Mouse (Mus musculus) myocyte (in vitro differentiated cells): ENCODE results near the gene Sox15. TPM values are rescaled to one million over a fixed set of nuclear protein-coding genes. Genes with fewer than 3 reads are reported as not detected.

ENCODE experiments used
- H3K27me3 ChIP-seq: one replicate; pipeline ENCODE4 v1.6.1; 2011; ENCODE audit not compliant: control insufficient read depth, insufficient read depth, insufficient read length
- H3K36me3 ChIP-seq: one replicate; pipeline ENCODE4 v1.6.1; 2011; ENCODE audit not compliant: control insufficient read depth, insufficient read depth
- H3K4me2 ChIP-seq: one replicate; pipeline ENCODE4 v1.6.1; 2011; ENCODE audit warnings: low read depth, control low read depth
- H3K4me3 ChIP-seq: one replicate; pipeline ENCODE4 v1.5.1; 2011; ENCODE audit warnings: mild to moderate bottlenecking, control low read depth, moderate library complexity
- H3K79me2 ChIP-seq: one replicate; pipeline ENCODE4 v1.6.1; 2011; ENCODE audit not compliant: control insufficient read depth, insufficient read depth
- H3ac ChIP-seq: one replicate; pipeline ENCODE4 v1.6.1; 2011; ENCODE audit not compliant: control insufficient read depth, insufficient read length
- CEBPB ChIP-seq: IDR thresholded peaks from 2 replicates; pipeline ENCODE4 v1.6.1; 2011; ENCODE audit warnings: mild to moderate bottlenecking, moderate library complexity; ENCODE audit not compliant: poor library complexity, insufficient read depth, severe bottlenecking
- E2F4 ChIP-seq: IDR thresholded peaks from one replicate; pipeline ENCODE4 v1.6.1; 2011; ENCODE audit warnings: mild to moderate bottlenecking, control low read depth, moderate library complexity; ENCODE audit not compliant: insufficient read depth
- MAX ChIP-seq: IDR thresholded peaks from one replicate; pipeline ENCODE4 v1.6.1; 2011; ENCODE audit warnings: low read depth, mild to moderate bottlenecking, control low read depth
- MYOD1 ChIP-seq, 3 experiments: IDR thresholded peaks; one replicate each; pipeline ENCODE4 v1.6.1; 2011; ENCODE audit warnings: control low read depth in 2 of 3, low read depth in 2 of 3, mild to moderate bottlenecking in 2 of 3, moderate library complexity in 1 of 3; ENCODE audit not compliant: insufficient read length in 2 of 3, control insufficient read depth in 1 of 3
- MYOG ChIP-seq, 3 experiments: IDR thresholded peaks; one replicate each; pipeline ENCODE4 v1.6.1; 2011; ENCODE audit warnings: control low read depth in 2 of 3, low read depth in 2 of 3, mild to moderate bottlenecking in 2 of 3; ENCODE audit not compliant: insufficient read length in 2 of 3, control insufficient read depth in 1 of 3, insufficient read depth in 1 of 3
- POLR2A ChIP-seq: IDR thresholded peaks from one replicate; pipeline ENCODE4 v1.6.1; 2011; ENCODE audit warnings: low read depth, mild to moderate bottlenecking, control low read depth, moderate library complexity; ENCODE audit not compliant: insufficient read length
- POLR2AphosphoS2 ChIP-seq: IDR thresholded peaks from one replicate; pipeline ENCODE4 v1.6.1; 2011; ENCODE audit warnings: low read depth, control low read depth; ENCODE audit not compliant: insufficient read length
- REST ChIP-seq: IDR thresholded peaks from one replicate; pipeline ENCODE4 v1.6.1; 2011; ENCODE audit warnings: mild to moderate bottlenecking, control low read depth, moderate library complexity; ENCODE audit not compliant: insufficient read depth, insufficient read length
- SRF ChIP-seq: IDR thresholded peaks from one replicate; pipeline ENCODE4 v1.6.1; 2011; ENCODE audit warnings: low read depth; ENCODE audit not compliant: control insufficient read depth, insufficient read length
- TCF12 ChIP-seq: IDR thresholded peaks from one replicate; pipeline ENCODE4 v1.6.1; 2011; ENCODE audit warnings: mild to moderate bottlenecking, control low read depth; ENCODE audit not compliant: poor library complexity, insufficient read depth, severe bottlenecking
- TCF3 ChIP-seq: IDR thresholded peaks from one replicate; pipeline ENCODE4 v1.6.1; 2011; ENCODE audit warnings: low read depth, control low read depth; ENCODE audit not compliant: insufficient read length
- USF1 ChIP-seq: IDR thresholded peaks from one replicate; pipeline ENCODE4 v1.6.1; 2011; ENCODE audit warnings: low read depth, mild to moderate bottlenecking, control low read depth, moderate library complexity
- polyA plus RNA-seq: library from polyadenylated mRNA; unstranded; fragments of >200 nt; fragmentation: generic; extraction: Trizol; gene quantifications from one replicate; pipeline ENCODE4 v1.2.1, GENCODE M21; 2012; ENCODE audit warnings: missing spikeins

The Sox15 gene
- polyA plus RNA-seq, 1 experiment = 0.07 TPM

- no peak for TF ChIP-seq MYOD1 (IDR thresholded peaks at IDR 0.05; ENCODE audit: control insufficient read depth in 1 of 3, insufficient read length in 2 of 3, low read depth in 2 of 3)
- no peak for TF ChIP-seq REST
- TF ChIP-seq CEBPB = no peak
- TF ChIP-seq MYOG (IDR thresholded peaks at IDR 0.05; ENCODE audit: control insufficient read depth in 1 of 3, insufficient read depth in 1 of 3, insufficient read length in 2 of 3, low read depth in 2 of 3) = no peak
- no peak for TF ChIP-seq E2F4
- TF ChIP-seq POLR2A = no peak
- TF ChIP-seq MAX = no peak
- TF ChIP-seq USF1 = no peak
- TF ChIP-seq SRF = no peak
- TF ChIP-seq TCF12 = no peak
- no peak for TF ChIP-seq TCF3
- TF ChIP-seq POLR2AphosphoS2 = no peak
- H3K4me3 ChIP-seq = peak overlapping the region; percentile 83
Observed at GRCm38 (mm10) chr11:69682840-69683533, 27.9 kb downstream of the Sox15 start.

GRCm38 (mm10) chr11:69683576-69683975 lies 28.5 kb downstream of the Sox15 start:
- Histone ChIP-seq H3K79me2 (peaks cover 26% of the 10 kb centered on the region), H3ac (no peak overlapping the region), H3K27me3 (no peaks in the 10 kb centered on the region), H3K4me3 (no peak overlapping the region), H3K36me3 (peaks cover 4% of the 10 kb centered on the region), H3K4me2 (no peak overlapping the region)
- TF ChIP-seq SRF (no peak), MAX (no peak), POLR2AphosphoS2 (no peak), POLR2A (no peak), REST (no peak), E2F4 (no peak), MYOG (IDR thresholded peaks at IDR 0.05; ENCODE audit: control insufficient read depth in 1 of 3, insufficient read depth in 1 of 3, insufficient read length in 2 of 3, low read depth in 2 of 3) (no peak), CEBPB (no peak), TCF12 (no peak), MYOD1 (IDR thresholded peaks at IDR 0.05; ENCODE audit: control insufficient read depth in 1 of 3, insufficient read length in 2 of 3, low read depth in 2 of 3) (no peak), USF1 (no peak), TCF3 (no peak)

More at GRCm38 (mm10) chr11:69682840-69683533, 27.9 kb downstream of the Sox15 start:
- Histone ChIP-seq H3ac (no peak overlapping the region), H3K27me3 (no peaks in the 10 kb centered on the region), H3K79me2 (peaks cover 28% of the 10 kb centered on the region), H3K36me3 (peaks cover 10% of the 10 kb centered on the region), H3K4me2 (peak overlapping the region; percentile 88)

- Histone ChIP-seq H3ac (no peak overlapping the region), H3K4me2 (no peak overlapping the region), H3K27me3 (no peaks in the 10 kb centered on the region), H3K36me3 (no peaks in the 10 kb centered on the region), H3K79me2 (peaks cover 19% of the 10 kb centered on the region), H3K4me3 (no peak overlapping the region)
- no peak for TF ChIP-seq SRF
- TF ChIP-seq MYOG (IDR thresholded peaks at IDR 0.05; ENCODE audit: control insufficient read depth in 1 of 3, insufficient read depth in 1 of 3, insufficient read length in 2 of 3, low read depth in 2 of 3) = no peak
- no peak for TF ChIP-seq REST
- TF ChIP-seq TCF3 = no peak
Observed at GRCm38 (mm10) chr11:69684128-69684745, 29.1 kb downstream of the Sox15 start.

GRCm38 (mm10) chr11:69684936-69685335 lies 29.8 kb downstream of the Sox15 start:
- Histone ChIP-seq H3K79me2 (peaks cover 14% of the 10 kb centered on the region), H3K4me2 (no peak overlapping the region), H3K4me3 (no peak overlapping the region), H3ac (no peak overlapping the region), H3K27me3 (no peaks in the 10 kb centered on the region), H3K36me3 (no peaks in the 10 kb centered on the region)
- TF ChIP-seq POLR2AphosphoS2 (no peak), SRF (no peak), MYOG (IDR thresholded peaks at IDR 0.05; ENCODE audit: control insufficient read depth in 1 of 3, insufficient read depth in 1 of 3, insufficient read length in 2 of 3, low read depth in 2 of 3) (no peak), MYOD1 (IDR thresholded peaks at IDR 0.05; ENCODE audit: control insufficient read depth in 1 of 3, insufficient read length in 2 of 3, low read depth in 2 of 3) (no peak), CEBPB (no peak), MAX (no peak), POLR2A (no peak), E2F4 (no peak), TCF12 (no peak), TCF3 (no peak), USF1 (no peak), REST (no peak)
